Mouse (Mus musculus) CH12.LX (cell line): ENCODE results near the gene Hist1h2bk. TPM values are rescaled to one million over a fixed set of nuclear protein-coding genes. Genes with fewer than 3 reads are reported as not detected.

Source experiments
- DNase-seq: peaks from one replicate; pipeline ENCODE4 v3.0.0-alpha.2; 2013; ENCODE audit errors: extremely low read depth
- H3K27ac ChIP-seq: 2 replicates; pipeline ENCODE4 v1.5.1; 2012; ENCODE audit warnings: low read depth, mild to moderate bottlenecking, control low read depth, moderate library complexity; ENCODE audit not compliant: insufficient read depth
- H3K27me3 ChIP-seq: replicated peaks from 2 replicates; pipeline ENCODE3; 2012; ENCODE audit warnings: inconsistent platforms
- H3K36me3 ChIP-seq, 2 experiments: replicated peaks in 1 of 2; 2 replicates each; pipeline versions ENCODE3 to v1.6.1; 2012; ENCODE audit warnings: inconsistent platforms in 1 of 2, low read length in 1 of 2, mild to moderate bottlenecking in 1 of 2, mixed read lengths in 1 of 2, moderate library complexity in 1 of 2; ENCODE audit not compliant: control insufficient read depth in 1 of 2, insufficient read depth in 1 of 2
- H3K4me1 ChIP-seq, 2 experiments: 2 replicates each; pipeline ENCODE4 v1.6.1; 2012; ENCODE audit warnings: inconsistent platforms in 1 of 2, moderate library complexity in 1 of 2; ENCODE audit not compliant: insufficient read depth in 2 of 2, control insufficient read depth in 1 of 2
- H3K4me2 ChIP-seq: 2 replicates; pipeline ENCODE4 v1.6.1; 2012; ENCODE audit warnings: low read depth, mild to moderate bottlenecking, control low read depth; ENCODE audit not compliant: poor library complexity, insufficient read depth, severe bottlenecking
- H3K4me3 ChIP-seq, 3 experiments: fragments of 150-350 bp in 1 of 3; sonication (generic) in 1 of 3; replicated peaks in 1 of 3; 2 replicates each; pipeline versions ENCODE3 to v1.5.1; 2011 to 2012; ENCODE audit warnings: low read depth in 2 of 3, low read length in 2 of 3, mild to moderate bottlenecking in 2 of 3, moderate library complexity in 2 of 3, control low read depth in 1 of 3, improper control_type of control experiment in 1 of 3, inconsistent platforms in 1 of 3, mixed read lengths in 1 of 3; ENCODE audit not compliant: poor library complexity in 1 of 3
- H3K79me2 ChIP-seq: replicated peaks from 2 replicates; pipeline ENCODE4 v1.6.1; 2012; ENCODE audit warnings: mild to moderate bottlenecking, moderate library complexity; ENCODE audit not compliant: control insufficient read depth, poor library complexity, insufficient read depth, severe bottlenecking; ENCODE audit errors: extremely low read depth
- H3K9ac ChIP-seq: 2 replicates; pipeline ENCODE4 v1.6.1; 2012; ENCODE audit warnings: low read depth, mild to moderate bottlenecking, control low read depth, moderate library complexity; ENCODE audit not compliant: insufficient read depth
- H3K9me3 ChIP-seq: replicated peaks from 2 replicates; pipeline ENCODE3; 2012; ENCODE audit warnings: low read length, inconsistent platforms, mixed read lengths
- CHD2 ChIP-seq: IDR thresholded peaks from 2 replicates; pipeline ENCODE4 v1.6.1; 2011; ENCODE audit warnings: low read length, improper control_type of control experiment
- E2F4 ChIP-seq: IDR thresholded peaks from 2 replicates; pipeline ENCODE4 v1.6.1; 2011; ENCODE audit warnings: low read depth, low read length, improper control_type of control experiment; ENCODE audit not compliant: insufficient replicate concordance
- ELF1 ChIP-seq: IDR thresholded peaks from 2 replicates; pipeline ENCODE4 v1.6.1; 2014; ENCODE audit warnings: low read depth, mild to moderate bottlenecking, inconsistent platforms, low read length, improper control_type of control experiment
- EP300 ChIP-seq: IDR thresholded peaks from 2 replicates; pipeline ENCODE4 v1.6.1; 2011; ENCODE audit warnings: low read length, improper control_type of control experiment
- GABPA ChIP-seq: IDR thresholded peaks from 2 replicates; pipeline ENCODE4 v1.6.1; 2012; ENCODE audit warnings: low read depth, low read length, improper control_type of control experiment, inconsistent platforms; ENCODE audit not compliant: insufficient replicate concordance
- IRF4 ChIP-seq: IDR thresholded peaks from 2 replicates; pipeline ENCODE4 v1.6.1; 2014; ENCODE audit warnings: low read depth, mild to moderate bottlenecking, inconsistent platforms, low read length, improper control_type of control experiment
- JUN ChIP-seq: IDR thresholded peaks from 2 replicates; pipeline ENCODE4 v1.6.1; 2011; ENCODE audit warnings: low read depth, mild to moderate bottlenecking, low read length, improper control_type of control experiment, moderate library complexity; ENCODE audit not compliant: insufficient read depth
- KAT2A ChIP-seq: IDR thresholded peaks from 2 replicates; pipeline ENCODE4 v1.6.1; 2012; ENCODE audit warnings: low read length, improper control_type of control experiment, inconsistent platforms; ENCODE audit not compliant: insufficient replicate concordance
- MAFK ChIP-seq: IDR thresholded peaks from 2 replicates; pipeline ENCODE4 v1.6.1; 2011; ENCODE audit warnings: low read length, improper control_type of control experiment; ENCODE audit not compliant: insufficient replicate concordance
- MAX ChIP-seq: IDR thresholded peaks from 2 replicates; pipeline ENCODE4 v1.6.1; 2011; ENCODE audit warnings: low read length, improper control_type of control experiment
- MAZ ChIP-seq: IDR thresholded peaks from 2 replicates; pipeline ENCODE4 v1.6.1; 2012; ENCODE audit warnings: low read depth, mild to moderate bottlenecking, inconsistent platforms, low read length, improper control_type of control experiment, moderate library complexity
- MEF2A ChIP-seq: IDR thresholded peaks from 2 replicates; pipeline ENCODE4 v1.6.1; 2014; ENCODE audit warnings: low read depth, mild to moderate bottlenecking, inconsistent platforms, low read length, improper control_type of control experiment, borderline replicate concordance
- MXI1 ChIP-seq: IDR thresholded peaks from 2 replicates; pipeline ENCODE4 v1.6.1; 2011; ENCODE audit warnings: mild to moderate bottlenecking, low read depth, low read length, improper control_type of control experiment
- MYC ChIP-seq: IDR thresholded peaks from 2 replicates; pipeline ENCODE4 v1.6.1; 2011; ENCODE audit warnings: low read depth, mild to moderate bottlenecking, improper control_type of control experiment, low read length
- NRF1 ChIP-seq: IDR thresholded peaks from 2 replicates; pipeline ENCODE4 v1.6.1; 2014; ENCODE audit warnings: low read depth, mild to moderate bottlenecking, inconsistent platforms, low read length, improper control_type of control experiment, moderate library complexity
- RAD21 ChIP-seq: IDR thresholded peaks from 2 replicates; pipeline ENCODE4 v1.6.1; 2011; ENCODE audit warnings: low read depth, mild to moderate bottlenecking, low read length, improper control_type of control experiment, moderate library complexity
- RCOR1 ChIP-seq: conservative IDR thresholded peaks from 2 replicates; pipeline ENCODE4 v1.6.1; 2012; ENCODE audit warnings: low read depth, mild to moderate bottlenecking, inconsistent platforms, low read length, improper control_type of control experiment
- TBP ChIP-seq: conservative IDR thresholded peaks from 2 replicates; pipeline ENCODE4 v1.6.1; 2011; ENCODE audit warnings: low read depth, low read length, improper control_type of control experiment
- USF1 ChIP-seq: IDR thresholded peaks from 2 replicates; pipeline ENCODE4 v1.6.1; 2014; ENCODE audit warnings: low read depth, mild to moderate bottlenecking, inconsistent platforms, low read length, improper control_type of control experiment
- USF2 ChIP-seq: conservative IDR thresholded peaks from 2 replicates; pipeline ENCODE4 v1.6.1; 2011; ENCODE audit warnings: low read depth, low read length, improper control_type of control experiment
- ZKSCAN1 ChIP-seq: IDR thresholded peaks from 2 replicates; pipeline ENCODE4 v1.6.1; 2012; ENCODE audit warnings: low read depth, inconsistent platforms, low read length, improper control_type of control experiment, borderline replicate concordance
- ZMIZ1 ChIP-seq: IDR thresholded peaks from 2 replicates; pipeline ENCODE4 v1.6.1; 2012; ENCODE audit warnings: low read depth, mild to moderate bottlenecking, inconsistent platforms, low read length, improper control_type of control experiment
- ZNF384 ChIP-seq: IDR thresholded peaks from 2 replicates; pipeline ENCODE4 v1.6.1; 2012; ENCODE audit warnings: low read depth, low read length, improper control_type of control experiment, inconsistent platforms
- dilution Hi-C: fragments of 300-500 bp; cut with MboI; formaldehyde crosslinking; loops from 2 replicates; pipeline ENCODE4 v1.14.3; 2020; ENCODE audit warnings: low sequenced_read_pairs; ENCODE audit not compliant: extremely low pct_unique_long_range_greater_than_20kb, extremely low pct_ligation_motif_present
- in situ Hi-C: fragments of 300-500 bp; cut with MboI; formaldehyde crosslinking; loops from 3 replicates; pipeline ENCODE4 v1.14.3; 2019; ENCODE audit warnings: low sequenced_read_pairs, low pct_ligation_motif_present, low pct_unique_long_range_greater_than_20kb, mixed read lengths
- polyA plus RNA-seq: library from polyadenylated mRNA; unstranded; fragments of >175 nt; gene quantifications from 2 replicates; pipeline ENCODE4 v1.2.1, GENCODE M21; 2012; ENCODE audit warnings: low read depth; ENCODE audit not compliant: insufficient read length
- total RNA-seq, 2 experiments: library from RNA; depleted of rRNA; stranded (reverse); fragments of 300-350 nt in 1 of 2; fragments of >200 nt in 1 of 2; gene quantifications; 2 replicates each; pipeline ENCODE4 v1.2.3; 2012 to 2014

Gene Hist1h2bk
- total and polyA plus RNA-seq, 3 experiments, result 8.1 to 2,636 (median 47.2) TPM

- dilution Hi-C loops (no loop called here), in situ Hi-C loops (no loop called here)
- no peaks in the 10 kb centered on the region for H3K36me3 ChIP-seq
- peak overlapping the region; percentile 48 to 68 (median 56) for H3K4me3 ChIP-seq
- peaks cover 3% of the 10 kb centered on the region for H3K9me3 ChIP-seq
- peaks cover 6 to 17% of the 10 kb centered on the region in 2 experiments for H3K4me1 ChIP-seq
- H3K9ac ChIP-seq, result peak overlapping the region; percentile 56
- peak; percentile 76 for DNase-seq
- peaks cover 32% of the 10 kb centered on the region for H3K27me3 ChIP-seq
- TF ChIP-seq USF1, result no peak
- no peak for TF ChIP-seq RAD21
- 0 out of 2 replicates have a peak, but pooled peaks have one; percentile 81 for TF ChIP-seq E2F4
- no peak for TF ChIP-seq MAZ
- TF ChIP-seq GABPA, result no peak
- TF ChIP-seq CHD2, result no peak
- TF ChIP-seq MYC, result no peak
- no peak for TF ChIP-seq RCOR1
- no peak for TF ChIP-seq MEF2A
- TF ChIP-seq ELF1, result peak; percentile 87
- TF ChIP-seq NRF1, result no peak
- no peak for TF ChIP-seq MAX
- no peak for TF ChIP-seq EP300
- no peak for TF ChIP-seq USF2
- TF ChIP-seq ZNF384, result no peak
- no peak for TF ChIP-seq KAT2A
- no peak for TF ChIP-seq ZMIZ1
- TF ChIP-seq MXI1, result no peak
- no peak for TF ChIP-seq ZKSCAN1
- TF ChIP-seq IRF4, result no peak
- TF ChIP-seq TBP, result peak; percentile 99
- TF ChIP-seq JUN, result no peak
- peak; percentile 92 for TF ChIP-seq MAFK
- peak overlapping the region; percentile 74 for H3K4me2 ChIP-seq
- H3K27ac ChIP-seq, result no peak overlapping the region
- H3K79me2 ChIP-seq, result no peaks in the 10 kb centered on the region
Observed at GRCm38 (mm10) chr13:21996101-21996839, 39.4 kb upstream of the Hist1h2bk start.
